Mouse (Mus musculus): Measurements from ENCODE around the gene Dab2.

DNA sequence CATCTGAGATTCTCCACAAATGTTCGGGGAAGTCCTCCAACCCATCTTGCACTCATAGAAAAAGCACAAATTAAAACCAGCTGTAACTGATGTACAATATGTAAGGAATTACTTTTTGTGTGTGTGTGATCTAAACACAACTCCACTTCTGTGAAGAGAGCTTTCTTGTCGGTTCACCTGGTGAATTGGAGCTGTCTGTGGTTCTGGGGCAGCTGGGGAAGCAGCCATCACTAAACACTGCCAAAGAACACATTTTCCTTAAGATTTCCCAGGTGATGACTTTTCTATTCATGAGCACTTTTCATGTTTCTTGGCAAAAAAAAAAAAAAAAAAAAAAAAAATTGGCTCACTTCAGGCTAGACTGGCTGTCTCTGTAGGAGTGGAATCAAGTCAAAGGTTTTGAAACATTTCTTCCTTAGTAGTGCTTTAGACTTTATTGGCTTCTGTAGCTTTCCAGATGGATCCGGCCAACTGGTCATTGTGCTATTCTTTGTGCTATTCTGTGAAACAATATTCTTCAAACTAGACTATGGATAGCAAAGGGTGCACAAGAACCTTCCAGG is 163.9 kb downstream of the Dab2 start:
- TF ChIP-seq CTCF (IDR thresholded peaks at IDR 0.05; ENCODE audit: borderline replicate concordance, control insufficient read depth, extremely low read depth, insufficient read depth, low read length, poor library complexity) (no peak), POLR2A (IDR thresholded peaks at IDR 0.05; ENCODE audit: control insufficient read depth, extremely low read depth, insufficient read depth, low read length, poor library complexity) (no peak)
